Mouse (Mus musculus) heart, postnatal 10 days (tissue): ENCODE measurements around the gene Lemd2. TPM values are rescaled to one million over a fixed set of nuclear protein-coding genes. Genes with fewer than 3 reads are reported as not detected.

Experiments
- DNase-seq, 2 experiments: peaks; one replicate each; pipeline ENCODE4 v3.0.0; 2021
- intact Hi-C: fragments of 180-260 bp; cut with DNase I; formaldehyde crosslinking; loops from one replicate; pipeline ENCODE4 v1.15.1; 2025
- total RNA-seq, 2 experiments: library from RNA; stranded (reverse); gene quantifications; 2 replicates each; pipeline ENCODE4 v1.2.3; 2021

The Lemd2 gene
- total RNA-seq, 2 experiments from 2014 or later = 32.3 to 32.6 TPM

GRCm38 (mm10) chr17:27228216-27228915 is 24.1 kb upstream of the Lemd2 start:
- peak; percentile 85 to 91 for DNase-seq
- intact Hi-C loops = no loop called here

- intact Hi-C loops = no loop called here
- no peak for DNase-seq
Observed at GRCm38 (mm10) chr17:27227258-27227657, 23.0 kb upstream of the Lemd2 start.

- DNase-seq = no peak
- intact Hi-C loops = no loop called here
Observed at GRCm38 (mm10) chr17:27226701-27227100, 22.4 kb upstream of the Lemd2 start.

- intact Hi-C loops = no loop called here
Observed at GRCm38 (mm10) chr17:27225801-27226200, 21.5 kb upstream of the Lemd2 start.

DNA sequence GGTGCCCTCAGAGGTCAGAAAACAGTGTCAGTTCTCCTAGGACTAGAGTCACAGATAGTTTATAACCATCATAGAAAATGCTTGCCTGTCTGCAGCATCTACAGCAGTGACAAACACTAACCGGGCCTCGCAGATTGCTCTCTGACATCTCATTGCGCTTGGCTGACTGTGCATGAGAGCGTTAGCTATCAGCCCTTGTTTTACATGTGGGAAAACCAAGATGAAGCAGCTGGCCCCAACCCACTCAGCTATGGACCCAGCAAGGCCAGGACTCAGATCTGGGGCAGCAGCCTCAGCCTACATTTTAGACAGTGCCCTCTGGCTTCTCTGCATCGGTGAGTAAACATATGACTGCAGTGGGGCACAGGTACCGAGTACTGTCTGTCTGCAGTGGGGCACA is 19.6 kb upstream of the Lemd2 start:
- DNase-seq = no peak
- intact Hi-C loops = no loop called here

More at GRCm38 (mm10) chr17:27225801-27226200, 21.5 kb upstream of the Lemd2 start:
- DNase-seq = no peak

DNA sequence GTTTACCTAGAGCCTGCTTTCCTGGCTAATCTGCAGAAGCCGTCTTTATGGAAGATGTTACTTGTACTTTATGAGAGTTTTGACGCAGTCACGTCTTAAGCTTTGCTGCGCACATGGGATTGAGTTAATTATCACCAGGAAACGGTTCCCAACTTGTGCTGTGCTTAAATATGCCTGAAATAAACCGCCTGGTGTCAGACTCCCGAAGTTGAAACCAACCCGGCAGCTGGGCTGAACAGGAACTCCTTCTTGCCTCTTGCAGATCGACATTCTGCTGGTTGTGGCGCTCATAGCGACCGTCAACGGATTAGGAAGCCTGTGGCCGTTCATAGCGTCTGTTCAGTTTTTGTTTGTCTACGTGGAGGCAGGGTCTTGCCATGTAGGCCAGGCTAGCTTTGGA is 17.3 kb upstream of the Lemd2 start:
- DNase-seq = no peak
- intact Hi-C loops = no loop called here

DNA sequence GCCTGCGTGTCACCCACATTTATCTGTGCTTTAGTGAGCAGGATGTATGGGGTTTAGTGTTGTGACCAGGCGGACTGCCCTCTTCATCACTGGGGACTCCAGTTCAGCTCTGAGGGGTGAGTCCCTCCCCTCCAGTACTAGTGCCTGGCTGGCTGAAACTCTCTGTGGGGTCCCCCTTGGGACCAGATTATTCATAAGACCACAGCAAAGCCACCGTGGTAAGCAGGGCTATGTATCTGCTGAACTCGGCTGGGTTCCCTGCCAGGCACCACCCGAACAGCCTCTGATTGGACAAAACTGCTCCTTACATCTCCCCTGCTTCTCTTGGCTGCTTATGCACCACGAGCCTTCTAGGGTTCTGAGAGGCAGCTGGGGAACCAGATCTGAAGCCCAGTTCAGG is 14.6 kb upstream of the Lemd2 start:
- DNase-seq = no peak
- intact Hi-C loops = no loop called here

- DNase-seq = no peak
- intact Hi-C loops = no loop called here
Observed at GRCm38 (mm10) chr17:27218364-27218763, 14.1 kb upstream of the Lemd2 start.

DNA sequence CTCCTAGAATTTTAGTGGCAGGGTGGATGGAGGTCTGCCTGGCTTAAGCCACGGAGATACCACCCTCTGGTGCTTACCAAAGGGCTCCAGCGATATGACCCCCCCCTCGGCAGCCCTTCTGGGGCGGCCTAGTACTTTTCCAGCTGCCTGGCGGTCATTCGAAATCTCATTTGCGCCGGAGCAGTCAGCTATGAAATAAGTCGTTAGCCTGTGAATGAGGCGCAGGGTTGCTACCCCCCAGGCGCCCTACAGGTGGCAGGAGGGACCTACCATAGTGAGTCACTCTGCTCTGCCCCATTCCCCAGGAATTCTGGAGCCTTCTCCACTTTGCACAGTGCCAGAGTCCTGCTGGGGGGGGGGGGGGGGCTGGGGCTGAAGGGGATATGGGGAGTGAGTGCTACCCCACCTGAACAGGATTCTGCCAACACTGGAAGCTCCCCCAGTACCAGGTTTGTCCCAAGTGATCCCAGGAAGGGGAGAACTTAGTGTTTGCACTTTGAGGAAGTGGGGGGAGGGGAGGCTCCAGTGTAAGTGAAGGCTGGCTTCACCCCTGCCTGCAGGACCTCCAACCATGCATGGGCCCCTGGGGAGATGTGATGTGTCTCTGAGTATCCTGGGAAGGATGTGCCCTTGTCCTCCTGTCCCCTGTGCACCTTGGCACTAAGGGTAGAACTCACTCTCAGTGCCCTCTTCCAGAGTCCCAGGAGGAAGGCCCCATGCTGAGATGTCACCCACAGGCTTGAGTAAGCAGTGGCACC is 8.7 kb upstream of the Lemd2 start:
- DNase-seq = peak; percentile 72 to 80
- intact Hi-C loops = loop anchor here (2.0 kb wide), 2 partner anchors 36 to 308 kb away; partner anchors contain the start of gene Grm4

- intact Hi-C loops = loop anchor here (2.0 kb wide), 2 partner anchors 37 to 309 kb away; partner anchors contain the start of gene Grm4
- no peak for DNase-seq
Observed at GRCm38 (mm10) chr17:27212006-27212405, 7.7 kb upstream of the Lemd2 start.

- DNase-seq = no peak
- intact Hi-C loops = loop anchor here (1.0 kb wide), 1 partner anchor 125 kb away; no protein-coding TSS in a partner anchor
Observed at GRCm38 (mm10) chr17:27207113-27207707, 2.9 kb upstream of the Lemd2 start.

GRCm38 (mm10) chr17:27203358-27204074 is 753 bp downstream of the Lemd2 start:
- intact Hi-C loops = loop anchor here (5.0 kb wide), 2 partner anchors 171 to 961 kb away; partner anchors contain the start of gene Fam234a
- DNase-seq = peak; percentile 49 to 55

DNA sequence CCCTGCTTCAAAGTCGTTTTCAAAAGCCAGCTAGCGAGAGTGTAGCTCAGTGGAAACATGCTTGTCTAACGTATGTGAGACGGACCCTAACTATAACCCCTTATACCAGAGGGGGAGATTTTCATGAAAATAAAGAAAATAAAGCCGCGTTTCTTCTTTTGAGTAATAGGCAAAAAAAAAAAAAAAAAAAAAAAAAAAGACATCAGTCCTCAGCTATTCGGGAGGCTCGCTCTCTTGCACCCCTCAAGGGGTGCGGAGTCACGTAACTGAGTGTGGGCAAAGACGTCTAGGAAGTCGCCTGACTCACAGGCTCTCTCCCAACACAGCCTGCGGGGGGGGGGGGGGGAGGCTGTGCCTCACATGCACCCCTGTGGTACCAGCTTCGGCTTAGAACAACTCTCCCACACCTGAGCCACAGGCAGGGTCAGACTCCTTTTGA is 1.3 kb downstream of the Lemd2 start:
- intact Hi-C loops = loop anchor here (5.0 kb wide), 2 partner anchors 171 to 961 kb away; partner anchors contain the start of gene Fam234a
- DNase-seq = no peak

DNA sequence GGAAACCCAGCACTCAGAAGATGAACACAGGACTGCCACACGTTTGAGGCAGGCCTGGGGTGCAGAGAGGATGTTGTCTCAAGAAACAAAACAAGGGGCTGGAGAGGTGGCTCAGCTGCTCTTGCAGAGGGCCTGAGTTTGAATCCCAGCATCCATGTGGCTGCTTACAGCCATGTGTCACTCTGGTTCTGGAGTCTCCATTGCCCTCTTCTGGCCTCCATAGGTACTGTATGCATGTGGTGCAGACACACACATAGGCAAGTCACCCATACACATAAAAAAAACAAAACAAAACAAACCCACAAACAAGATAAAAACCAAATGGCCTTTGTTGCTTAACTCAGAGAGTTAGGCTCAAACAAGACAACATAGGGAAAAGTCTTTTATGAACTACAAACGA is 2.3 kb downstream of the Lemd2 start:
- intact Hi-C loops = loop anchor here (5.0 kb wide), 2 partner anchors 170 to 960 kb away; partner anchors contain the start of gene Fam234a
- no peak for DNase-seq

DNA sequence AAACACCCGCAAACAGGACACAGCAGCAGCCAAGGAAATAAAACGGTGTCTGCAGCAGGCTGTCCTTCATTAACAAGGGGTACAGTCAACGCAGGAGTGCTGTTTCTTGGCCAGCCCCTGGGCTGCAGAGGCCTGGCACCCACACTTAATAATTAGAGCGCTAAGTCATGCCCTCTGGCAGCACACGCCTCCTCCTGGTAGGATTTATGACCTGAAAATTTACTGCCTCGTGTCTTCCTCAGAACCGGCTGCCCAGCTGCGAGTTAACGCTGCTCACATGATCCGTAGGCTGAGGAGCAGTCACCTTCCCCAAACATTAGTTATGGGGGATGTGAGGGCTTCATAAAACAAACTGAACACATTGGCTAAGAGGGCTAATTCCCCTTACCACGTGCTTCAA is 3.5 kb downstream of the Lemd2 start:
- no peak for DNase-seq
- intact Hi-C loops = loop anchor here (5.0 kb wide), 2 partner anchors 168 to 958 kb away; partner anchors contain the start of gene Fam234a

DNA sequence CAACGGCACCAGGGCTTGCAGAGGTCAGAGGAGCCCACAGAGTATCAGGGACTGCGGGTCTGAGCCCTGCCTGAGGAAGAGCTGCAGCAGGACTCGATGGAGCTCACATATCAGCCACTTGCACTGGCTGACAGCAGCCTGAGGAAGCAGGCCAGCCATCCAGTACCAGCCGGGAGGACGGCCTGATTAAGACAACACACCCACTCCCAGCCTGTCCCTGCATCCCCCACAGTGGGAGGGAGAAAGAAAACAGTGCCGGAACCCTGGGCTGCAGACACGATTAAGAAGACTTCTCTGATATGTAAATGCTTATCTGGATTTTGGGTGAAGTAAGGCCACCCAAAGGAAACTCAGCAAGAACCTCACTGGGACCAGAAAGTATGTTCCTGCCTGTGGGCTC is 4.4 kb downstream of the Lemd2 start:
- DNase-seq = no peak
- intact Hi-C loops = loop anchor here (5.0 kb wide), 2 partner anchors 168 to 958 kb away; partner anchors contain the start of gene Fam234a

- intact Hi-C loops = no loop called here
- no peak for DNase-seq
Observed at GRCm38 (mm10) chr17:27199205-27199604, 5.1 kb downstream of the Lemd2 start.

GRCm38 (mm10) chr17:27196206-27196605 is 8.1 kb downstream of the Lemd2 start:
- DNase-seq = no peak
- intact Hi-C loops = no loop called here

DNA sequence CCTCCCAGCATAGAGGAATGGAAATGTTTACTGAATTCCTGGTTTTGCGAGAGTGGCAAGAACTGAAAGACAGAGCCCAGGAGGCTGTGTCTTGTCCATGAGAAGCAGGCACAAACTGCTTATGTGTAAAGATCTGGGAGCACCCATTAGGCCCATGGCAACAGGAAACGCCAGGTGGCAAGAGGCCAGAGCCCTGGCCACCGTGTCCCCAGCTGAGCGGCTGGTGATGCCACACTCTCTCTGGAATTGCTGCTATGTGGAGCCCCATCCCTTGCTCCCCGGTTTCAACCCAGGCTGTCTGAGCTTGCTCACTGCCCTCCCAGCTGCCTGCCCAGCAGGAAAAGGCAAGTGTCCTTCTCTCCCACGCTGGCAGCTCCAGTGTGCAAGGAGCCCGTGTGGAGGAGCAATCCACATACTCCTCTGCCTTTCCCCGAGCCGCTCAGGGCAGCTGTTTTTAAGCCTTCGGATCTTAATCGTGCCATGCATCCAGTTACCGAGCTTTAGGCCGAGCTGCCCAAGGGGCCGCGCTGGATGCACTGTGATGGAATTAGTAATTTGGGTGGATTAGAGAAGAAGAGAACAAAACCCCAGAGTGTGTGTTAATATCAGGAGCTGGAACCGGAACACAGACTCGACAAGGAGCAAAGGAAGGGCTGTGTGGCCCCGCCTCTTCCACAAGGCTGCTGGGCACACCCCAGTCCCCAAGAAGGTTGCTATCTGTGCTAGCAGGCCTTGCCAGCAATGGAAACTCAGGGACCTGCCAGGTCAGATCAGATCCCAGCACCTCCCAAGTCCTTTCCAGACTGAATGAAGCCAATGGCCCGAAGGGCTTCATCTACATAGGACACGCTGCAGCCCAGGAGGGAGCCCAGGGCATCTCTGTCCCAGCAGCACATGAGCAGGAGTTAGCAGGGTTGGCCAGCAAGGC is 9.7 kb downstream of the Lemd2 start:
- no peak for DNase-seq
- intact Hi-C loops = loop anchor here (5.0 kb wide), 1 partner anchor 328 kb away; the partner anchor contains the start of gene Grm4
